Mouse (Mus musculus): Measurements from ENCODE around the gene 2610507B11Rik.

2610507B11Rik gene

DNA sequence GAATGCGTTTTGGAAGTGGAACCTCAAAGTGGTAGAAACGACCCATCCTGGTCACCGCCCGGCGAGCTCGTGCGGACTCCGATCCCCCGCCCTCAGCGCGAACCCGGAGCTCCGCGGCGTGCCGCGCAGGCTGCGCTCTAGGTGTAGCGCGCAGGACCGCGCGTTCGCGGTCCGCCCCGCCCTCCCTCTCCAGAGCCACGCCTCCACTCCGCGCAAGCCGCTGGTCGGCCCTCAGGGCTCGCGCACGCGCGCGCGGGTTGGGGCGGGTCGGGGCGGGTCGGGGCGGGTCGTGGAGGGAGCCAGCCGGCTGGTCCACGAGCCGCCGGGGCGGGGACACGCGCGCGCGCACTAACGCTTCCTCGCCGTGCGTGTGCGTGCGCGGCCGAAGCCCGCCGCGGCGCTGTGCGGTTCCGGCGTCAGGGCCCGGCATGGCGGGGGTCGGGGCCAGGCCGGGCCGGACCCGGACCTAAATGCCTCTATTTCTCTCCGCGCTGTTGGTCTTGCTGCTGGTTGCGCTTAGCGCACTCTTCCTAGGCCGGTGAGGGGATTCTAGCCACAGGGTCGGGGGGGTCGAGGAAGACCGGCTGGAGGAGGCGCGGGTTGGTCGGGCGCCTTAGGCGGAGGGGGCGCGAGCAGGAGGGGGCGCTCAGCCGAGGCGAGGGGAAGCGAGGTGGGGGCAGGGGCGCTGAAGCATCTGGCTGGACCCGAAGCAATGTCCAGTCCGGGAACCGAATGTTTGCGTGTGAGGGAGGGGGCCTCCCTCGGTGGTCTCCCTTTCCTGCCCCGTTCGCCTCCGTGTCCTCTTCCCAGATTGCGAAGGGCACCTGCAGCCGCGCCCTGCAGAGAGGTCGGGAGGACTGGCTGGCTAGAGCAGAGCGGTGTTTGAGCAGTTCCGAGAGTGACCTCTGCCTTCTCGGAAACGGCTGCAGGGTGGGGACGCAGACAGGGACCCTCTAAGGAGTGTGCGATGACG lies at the start of gene 2610507B11Rik:
2610507B11Rik (plus strand) TSS at position 373 of the 973 bp plus-strand sequence.
- 1% methylated on average over 111 of the region's 115 CpGs for WGBS

DNA sequence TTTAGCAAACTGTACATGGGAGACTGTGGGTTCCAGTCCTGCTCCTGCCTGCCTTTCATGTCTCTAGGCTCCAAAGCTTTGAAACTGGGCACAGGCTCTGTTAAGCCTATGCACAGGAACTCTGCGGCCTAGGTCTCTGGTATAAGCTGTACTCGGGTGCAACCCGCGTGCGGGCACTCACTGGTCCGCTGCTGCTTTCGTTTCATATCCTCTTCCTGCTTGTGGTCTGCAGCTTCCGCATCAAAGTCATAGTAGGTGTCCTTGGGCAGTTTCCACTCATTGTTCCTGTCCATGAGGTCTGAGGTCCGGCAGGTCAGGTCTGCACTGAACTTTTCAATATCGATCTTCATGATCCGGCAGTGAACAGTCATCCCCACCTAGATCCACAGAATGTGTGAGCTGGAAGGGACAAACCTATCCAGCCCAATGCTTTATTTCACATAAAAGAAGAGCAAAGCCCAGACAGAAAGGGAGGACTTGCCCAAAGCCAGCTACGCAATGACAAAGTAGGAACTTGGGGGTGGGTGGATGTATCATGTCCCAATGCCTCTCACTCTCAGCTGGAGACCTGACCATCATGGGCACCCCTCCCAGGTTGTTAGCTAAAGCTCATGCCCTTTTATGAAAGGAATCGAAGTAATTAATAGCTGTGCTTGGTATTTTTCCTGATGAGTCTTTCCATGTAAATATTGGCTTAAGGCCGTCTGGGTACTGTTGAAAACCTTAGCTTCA lies 48.3 kb upstream of the 2610507B11Rik start:
- 88% methylated on average over 14 of the region's 14 CpGs for WGBS

DNA sequence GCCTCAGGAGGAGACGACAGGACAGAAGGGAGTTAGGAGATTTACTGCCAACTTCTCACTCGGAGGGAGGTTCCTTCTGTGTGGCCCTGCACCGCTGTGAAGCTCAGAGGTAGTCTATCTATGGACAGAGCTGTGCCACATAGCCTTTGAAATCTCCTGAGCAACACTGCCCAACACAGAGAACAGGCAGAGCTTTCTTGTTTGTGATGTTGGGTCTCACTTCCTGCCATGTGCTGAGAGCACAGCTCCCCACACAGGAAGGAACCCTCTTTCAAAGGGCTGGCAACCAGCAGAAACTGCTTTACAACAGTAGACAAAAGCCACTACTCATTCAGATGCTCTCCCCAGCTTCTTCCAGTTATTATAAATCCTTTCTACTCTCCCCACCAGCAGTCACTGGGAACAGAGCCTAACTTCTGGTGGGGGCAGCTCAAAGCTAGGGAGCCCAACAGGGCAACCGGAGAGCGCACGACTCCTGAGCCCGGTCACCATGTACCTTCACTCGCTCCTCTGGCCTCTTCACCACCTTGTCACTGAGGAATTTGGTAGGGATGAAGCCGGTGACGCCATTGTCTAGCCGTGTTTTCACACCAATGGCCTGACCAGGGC lies 45.7 kb upstream of the 2610507B11Rik start:
- 50% methylated on average over 11 of the region's 11 CpGs for WGBS

DNA sequence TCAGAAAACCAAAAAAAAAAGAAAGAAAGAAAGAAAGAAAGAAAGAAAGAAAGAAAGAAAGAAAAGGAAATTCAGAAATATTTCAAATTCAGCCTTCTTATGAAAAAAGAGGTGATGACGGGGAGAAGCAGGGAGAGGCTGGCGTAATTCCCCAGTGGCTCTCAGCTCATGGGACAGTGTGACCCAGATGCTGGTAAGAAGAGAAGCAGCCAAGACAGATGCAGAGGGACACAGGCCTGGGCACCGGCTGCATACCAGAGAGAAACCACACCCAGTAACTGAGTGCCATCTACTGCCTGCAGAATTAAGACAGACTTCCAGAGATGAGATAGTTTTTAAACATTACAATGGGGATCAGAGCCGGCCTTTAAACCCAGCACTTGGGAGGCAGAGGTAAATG lies 38.0 kb upstream of the 2610507B11Rik start:
- WGBS, result 78% methylated on average over 4 of the region's 4 CpGs

DNA sequence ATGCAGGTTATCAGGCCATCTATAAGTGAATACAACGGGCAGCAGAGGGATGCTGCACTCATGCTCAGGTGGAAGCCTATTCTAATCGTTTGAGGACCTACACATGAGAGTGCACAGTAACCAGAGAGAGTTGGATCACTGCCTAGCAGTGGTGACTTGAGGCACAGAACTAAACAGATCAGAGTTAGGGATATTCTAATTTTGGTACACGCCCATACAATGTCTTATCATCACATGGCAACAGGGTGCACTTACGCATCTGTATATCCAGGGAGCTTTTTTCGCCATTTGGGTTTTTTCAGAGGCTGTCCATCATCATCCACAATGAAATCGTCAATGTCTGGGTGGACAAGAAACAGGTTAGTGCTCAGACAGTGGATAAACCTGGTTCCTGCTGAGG lies 30.0 kb upstream of the 2610507B11Rik start:
- WGBS, result 77% methylated on average over 6 of the region's 6 CpGs

DNA sequence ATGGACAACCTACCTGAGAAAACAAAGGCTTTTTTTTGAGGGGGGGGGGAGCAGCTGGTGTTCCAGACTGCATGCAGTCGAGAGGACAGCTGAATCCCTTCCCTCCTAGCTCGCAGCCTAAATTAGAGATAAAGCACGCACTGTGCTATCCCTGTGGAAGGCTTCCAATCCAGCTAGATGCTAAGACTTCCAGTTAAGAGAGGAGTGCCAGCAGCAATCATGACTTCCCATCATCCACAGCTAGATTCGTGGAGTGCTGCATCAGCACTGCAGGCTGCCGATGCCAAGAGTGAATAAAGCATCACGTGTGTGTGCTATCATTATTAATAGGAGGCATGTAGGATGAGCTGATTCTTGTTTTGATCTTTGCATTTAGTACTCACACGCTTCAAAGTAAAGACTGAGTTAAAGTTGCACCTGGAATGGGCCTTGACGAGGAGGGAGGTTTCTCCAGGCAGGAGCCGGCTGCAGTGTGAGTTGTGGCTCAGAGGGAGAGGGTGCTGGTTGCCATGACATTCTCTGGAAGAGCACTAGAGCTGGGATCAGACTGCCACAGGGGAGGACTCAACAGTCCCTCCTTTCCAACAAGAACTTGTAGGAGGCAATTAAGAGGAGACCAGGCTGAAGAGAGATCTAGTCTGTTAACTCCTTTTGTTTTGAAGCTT lies 21.2 kb upstream of the 2610507B11Rik start:
- 22% methylated on average over 9 of the region's 9 CpGs for WGBS

DNA sequence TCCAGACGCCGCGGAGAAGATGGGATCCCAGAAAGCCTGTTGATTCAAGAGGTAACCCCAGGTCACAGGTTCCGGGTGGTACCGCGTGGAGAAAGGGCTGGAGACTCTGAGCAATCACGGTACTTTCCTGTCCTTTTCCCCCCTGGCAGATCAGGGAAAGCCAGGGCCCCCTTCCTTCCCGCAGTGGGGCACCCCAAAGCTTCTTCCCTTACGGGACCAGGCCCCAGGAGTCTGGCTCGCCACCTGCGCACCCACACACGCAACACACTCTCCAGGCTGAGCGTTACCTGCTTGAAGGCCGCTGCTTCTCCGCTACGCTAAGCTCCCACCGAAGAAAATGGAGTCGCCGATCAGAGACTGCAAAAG lies 16.3 kb upstream of the 2610507B11Rik start:
- WGBS, result under 1% methylated on average over 19 of the region's 19 CpGs

DNA sequence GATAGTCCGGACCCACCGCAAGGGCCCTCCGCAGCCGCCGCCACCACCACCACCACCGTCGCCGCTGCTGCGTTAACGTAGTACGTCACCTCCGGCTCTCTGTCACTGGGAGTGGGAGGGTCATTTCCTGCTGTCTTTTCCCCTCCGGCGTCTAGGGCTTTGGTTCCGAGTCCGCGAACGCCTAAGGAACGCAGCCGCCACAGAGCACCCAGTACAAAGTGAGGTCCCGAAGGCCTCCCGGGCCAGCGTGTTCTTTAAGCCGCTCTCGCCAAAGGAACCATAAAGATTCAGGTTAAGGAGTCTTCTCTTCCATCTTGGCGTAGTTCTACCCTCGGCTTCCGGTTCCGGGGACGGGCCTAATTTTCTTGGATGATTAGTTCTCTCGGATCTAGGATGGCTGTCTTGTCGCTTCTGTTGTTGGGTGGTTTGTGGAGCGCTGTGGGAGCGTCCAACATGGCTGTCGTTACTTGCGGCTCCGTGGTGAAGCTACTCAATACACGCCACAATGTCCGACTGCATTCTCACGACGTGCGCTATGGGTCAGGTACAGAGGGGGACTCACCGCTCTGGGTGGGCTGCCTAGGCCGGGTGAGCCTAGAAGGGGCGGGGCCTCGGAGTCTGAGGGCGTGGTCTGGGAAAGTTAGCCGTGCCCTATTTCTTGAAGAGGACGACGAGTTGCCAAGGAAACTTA lies 15.8 kb upstream of the 2610507B11Rik start, which contains the start of the genes Sdf2 and Supt6:
Sdf2 (plus strand) TSS at position 120 of the 691 bp plus-strand sequence.
Supt6 (minus strand) TSS at position 361 of the 691 bp plus-strand sequence.
- WGBS, result under 1% methylated on average over 50 of the region's 50 CpGs

DNA sequence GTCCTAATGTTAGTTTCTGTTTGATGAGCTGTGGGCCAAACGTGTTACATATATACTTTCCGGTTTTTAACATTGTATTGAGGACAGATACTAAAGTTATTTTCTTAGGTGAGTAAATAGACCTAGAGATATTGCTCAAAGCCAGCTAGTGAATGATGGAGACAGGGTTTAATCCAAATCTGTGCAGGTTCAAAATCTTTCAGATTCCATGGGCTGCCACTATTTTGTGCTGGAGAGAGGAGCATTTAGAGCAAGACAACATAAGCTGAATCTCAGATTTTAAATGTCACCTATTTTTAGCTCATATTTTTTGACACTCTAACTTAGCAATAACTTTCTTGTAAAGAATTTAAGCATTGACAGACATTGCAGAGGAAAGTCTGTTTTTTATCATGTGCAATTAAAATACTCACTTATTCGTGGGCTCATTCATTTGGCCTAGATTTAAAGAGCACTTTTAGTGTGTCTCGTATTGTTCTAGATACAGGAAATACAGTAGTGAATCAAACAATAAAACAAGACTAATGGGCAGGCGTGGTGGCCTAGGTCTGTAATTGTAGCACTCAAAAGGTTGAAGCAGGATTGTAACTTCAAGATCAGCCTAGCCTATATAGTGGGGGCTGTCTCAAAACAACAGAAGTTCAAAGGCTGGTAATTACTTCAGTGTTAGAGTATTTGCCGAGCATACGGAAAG lies 15.1 kb upstream of the 2610507B11Rik start:
- 33% methylated on average over 7 of the region's 7 CpGs for WGBS

DNA sequence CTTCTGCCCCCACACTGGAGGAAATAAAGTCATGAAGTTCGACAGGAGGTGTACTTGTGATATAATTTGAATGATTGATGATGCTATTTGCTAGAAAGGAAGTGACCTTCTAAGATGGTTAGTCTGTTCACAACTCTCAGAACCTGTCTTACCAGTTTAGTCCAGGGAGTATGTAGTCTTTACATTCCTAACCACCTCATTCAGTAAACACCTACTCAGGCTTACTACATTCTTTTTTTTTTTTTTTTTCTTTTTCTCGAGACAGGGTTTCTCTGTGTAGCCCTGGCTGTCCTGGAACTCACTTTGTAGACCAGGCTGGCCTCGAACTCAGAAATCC lies 14.6 kb upstream of the 2610507B11Rik start:
- 73% methylated on average over 3 of the region's 3 CpGs for WGBS

DNA sequence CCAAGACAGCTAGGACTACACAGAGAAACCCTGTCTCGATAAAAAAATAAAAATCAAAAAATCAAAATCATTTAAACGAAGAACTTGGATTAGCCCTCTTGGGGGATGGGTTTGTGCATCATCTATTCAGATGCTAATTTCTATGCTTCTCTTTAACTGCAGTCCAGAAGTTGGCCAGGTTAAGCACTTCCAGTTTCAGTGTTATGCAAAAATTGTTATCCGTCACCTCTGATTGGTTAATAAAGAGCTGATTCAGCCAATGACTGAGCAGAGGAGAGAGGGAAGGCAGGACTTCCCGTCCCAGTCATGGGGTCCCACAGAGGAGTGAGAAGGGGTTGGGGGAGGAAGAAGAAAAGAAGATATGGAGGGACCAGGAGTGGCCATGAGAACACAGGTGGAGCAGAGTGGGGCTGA lies 13.8 kb upstream of the 2610507B11Rik start:
- 57% methylated on average over 4 of the region's 4 CpGs for WGBS

DNA sequence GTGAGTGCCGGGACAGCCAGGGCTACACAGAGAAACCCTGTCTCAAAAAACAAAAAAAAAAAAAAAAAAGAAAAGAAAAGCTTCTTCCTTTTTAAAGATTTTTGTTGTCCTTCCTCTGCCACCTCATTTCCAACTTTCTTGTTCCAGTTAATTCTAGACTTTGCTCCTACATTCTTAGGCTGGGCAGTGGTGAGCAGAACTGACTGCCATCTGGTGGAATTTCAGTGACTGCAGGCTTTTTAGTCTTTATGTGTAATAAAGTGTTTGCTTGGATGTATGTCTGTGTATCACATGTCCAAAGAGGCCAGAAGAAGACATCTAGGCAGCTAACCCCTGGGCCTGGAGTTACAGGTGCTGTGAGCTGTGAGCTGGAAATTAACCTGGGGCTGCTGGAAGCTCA lies 4.9 kb upstream of the 2610507B11Rik start:
- 100% methylated on average over 1 of the region's 1 CpGs for WGBS

DNA sequence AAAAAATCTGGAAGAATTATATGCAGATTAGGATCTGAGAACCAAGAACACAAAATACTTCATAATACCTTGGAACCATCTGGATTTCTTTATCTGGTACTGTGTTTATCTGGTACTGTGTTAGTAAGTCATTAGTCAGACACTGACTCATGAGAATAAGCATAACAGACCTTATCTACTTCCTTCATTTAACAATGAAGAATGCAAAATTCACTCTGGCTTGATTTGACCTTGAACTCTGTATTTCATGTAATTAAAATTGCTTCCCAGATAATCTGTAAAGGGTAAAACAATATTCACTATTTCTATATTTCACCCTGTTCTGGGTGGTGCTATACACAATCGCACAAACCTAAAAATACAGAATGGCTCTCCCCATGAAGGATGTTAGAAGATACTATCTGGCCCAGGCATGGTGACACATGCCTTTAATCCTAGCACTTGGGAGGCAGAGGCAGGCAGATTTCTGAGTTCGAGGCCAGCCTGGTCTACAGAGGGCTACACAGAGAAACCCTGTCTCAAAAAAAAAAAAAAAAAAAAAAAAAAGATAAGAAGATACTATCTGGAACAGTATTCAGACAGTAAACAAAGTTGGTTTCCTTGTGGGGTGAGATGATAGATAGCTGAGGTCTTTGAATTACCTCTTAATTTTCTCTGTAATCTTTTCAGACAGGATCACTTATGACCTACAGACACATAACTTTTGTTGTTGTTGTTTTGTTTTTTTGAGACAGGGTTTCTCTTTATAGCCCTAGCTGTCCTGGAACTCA lies 878 bp upstream of the 2610507B11Rik start:
- 86% methylated on average over 2 of the region's 2 CpGs for WGBS

DNA sequence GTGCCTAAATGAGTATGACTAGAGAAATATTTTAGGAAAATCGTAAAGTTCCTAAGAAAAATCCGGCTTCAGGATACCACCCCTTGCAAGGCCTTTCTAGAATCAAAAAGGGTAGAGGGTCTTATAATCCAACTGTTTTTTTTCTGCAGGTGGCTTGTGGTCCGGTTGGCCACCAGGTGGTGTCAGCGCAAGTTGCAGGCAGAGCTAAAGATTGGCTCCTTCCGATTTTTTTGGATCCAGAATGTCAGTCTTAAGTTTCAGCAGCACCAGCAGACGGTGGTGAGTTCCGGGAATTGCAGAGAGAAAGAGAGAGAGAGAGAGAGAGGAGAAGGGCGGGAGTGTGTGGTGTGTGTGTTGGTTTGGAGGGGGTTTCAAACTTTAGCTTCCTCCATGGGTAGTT lies 998 bp downstream of the 2610507B11Rik start:
- WGBS, result 3% methylated on average over 8 of the region's 8 CpGs

DNA sequence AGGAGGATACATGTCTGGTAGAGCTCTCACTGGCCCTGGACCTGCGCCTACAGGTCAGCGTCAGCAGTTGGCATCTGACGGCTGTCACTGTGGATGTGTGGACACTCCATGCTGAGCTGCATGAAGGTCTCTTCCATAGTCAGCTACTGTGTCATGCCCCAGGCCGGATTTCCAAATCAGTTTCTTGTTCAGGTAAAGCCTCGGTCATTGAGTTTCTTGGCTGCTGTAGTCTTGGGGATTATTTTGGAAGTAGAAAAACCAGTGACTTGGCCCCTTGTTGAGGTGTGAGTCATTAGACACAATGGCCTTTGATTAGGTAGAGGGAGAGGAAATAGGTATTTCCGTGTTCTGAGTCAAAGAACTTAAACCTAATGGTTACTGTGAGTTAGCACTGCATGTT lies 4.0 kb downstream of the 2610507B11Rik start:
- 90% methylated on average over 6 of the region's 6 CpGs for WGBS

DNA sequence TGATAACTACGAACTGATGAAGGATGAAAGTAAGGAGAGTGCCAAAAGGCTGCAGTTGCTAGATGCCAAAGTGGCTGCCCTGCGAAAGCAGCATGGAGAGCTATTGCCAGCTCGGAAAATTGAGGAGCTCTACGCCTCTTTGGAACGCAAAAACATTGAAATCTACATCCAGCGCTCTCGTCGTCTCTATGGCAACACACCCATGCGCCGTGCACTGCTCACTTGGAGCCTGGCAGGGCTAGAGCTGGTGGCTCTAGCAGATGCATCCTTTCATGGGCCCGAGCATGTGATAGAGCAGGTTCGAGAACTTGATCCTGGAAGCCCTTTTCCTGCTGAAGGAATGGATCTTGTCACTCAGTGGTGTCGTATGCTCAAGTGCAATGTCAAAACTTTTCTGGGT lies 10.4 kb downstream of the 2610507B11Rik start:
- WGBS, result 36% methylated on average over 13 of the region's 13 CpGs

DNA sequence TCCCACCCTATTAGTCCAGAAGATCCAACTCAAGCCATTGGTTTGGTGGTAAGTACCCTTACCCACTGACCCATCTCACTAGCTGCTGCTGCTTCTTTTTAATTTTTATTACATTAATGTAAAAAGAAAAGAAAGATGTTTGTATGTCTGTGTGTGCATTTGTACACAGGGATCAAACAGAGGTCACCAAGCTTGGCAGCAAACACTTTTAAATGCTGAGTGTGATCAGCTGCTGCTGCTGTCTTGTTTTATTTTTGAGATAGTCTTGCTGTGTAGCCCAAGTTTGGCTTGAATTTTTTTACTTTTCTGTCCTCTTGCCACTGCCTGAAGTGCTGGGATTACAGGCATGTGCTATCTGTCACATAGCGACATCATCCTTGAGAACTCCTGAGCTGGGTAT lies 14.0 kb downstream of the 2610507B11Rik start:
- 98% methylated on average over 1 of the region's 1 CpGs for WGBS

DNA sequence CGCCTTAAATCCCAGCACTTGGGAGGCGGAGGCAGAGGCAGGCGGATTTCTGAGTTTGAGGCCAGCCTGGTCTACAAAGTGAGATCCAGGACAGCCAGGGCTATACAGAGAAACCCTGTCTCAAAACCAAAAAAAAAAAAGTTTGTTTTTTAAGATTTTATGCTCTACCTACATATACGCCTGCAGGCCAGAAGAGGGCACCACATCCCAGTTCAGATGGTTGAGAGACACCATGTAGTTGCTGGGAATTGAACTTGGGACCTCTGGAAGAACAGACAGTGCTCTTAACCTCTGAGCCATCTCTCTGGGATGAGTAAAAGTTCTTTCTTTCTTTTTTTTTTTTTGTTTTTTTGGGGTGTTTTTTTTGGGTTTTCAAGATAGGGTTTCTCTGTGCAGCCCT lies 14.6 kb downstream of the 2610507B11Rik start:
- 95% methylated on average over 4 of the region's 4 CpGs for WGBS

DNA sequence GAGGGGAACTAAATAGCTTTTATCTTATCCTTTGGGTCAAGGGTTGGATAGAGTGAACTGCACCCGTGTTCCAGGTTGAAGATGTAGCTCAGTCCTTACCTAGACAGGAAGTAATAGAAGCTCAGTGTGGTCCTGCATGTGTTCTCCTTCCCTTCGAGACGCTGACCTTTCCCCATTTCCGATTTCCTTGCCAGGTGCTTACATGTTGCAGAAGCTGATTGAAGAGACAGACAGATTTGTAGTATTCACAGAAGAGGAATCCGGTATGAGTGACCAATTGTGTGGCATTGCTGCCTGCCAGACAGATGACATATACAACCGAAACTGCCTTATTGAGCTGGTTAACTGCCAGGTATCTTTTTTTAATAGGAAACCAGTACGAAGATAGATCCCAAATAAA lies 17.3 kb downstream of the 2610507B11Rik start:
- 77% methylated on average over 7 of the region's 7 CpGs for WGBS

DNA sequence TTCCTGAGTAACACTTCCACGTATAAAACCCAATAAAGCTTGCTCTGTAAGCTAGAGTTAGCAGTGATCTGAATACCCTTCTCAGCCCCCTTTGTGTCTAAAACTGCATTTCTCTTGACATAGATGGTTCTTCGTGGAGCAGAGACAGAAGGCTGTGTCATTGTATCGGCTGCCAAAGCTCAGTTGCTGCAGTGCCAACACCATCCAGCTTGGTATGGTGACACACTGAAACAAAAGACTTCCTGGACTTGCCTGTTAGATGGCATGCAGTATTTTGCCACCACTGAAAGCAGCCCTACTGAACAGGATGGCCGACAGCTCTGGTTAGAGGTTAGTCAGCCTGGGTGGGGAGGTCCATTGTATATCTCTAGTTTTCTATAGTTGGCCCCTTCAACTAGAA lies 18.0 kb downstream of the 2610507B11Rik start:
- WGBS, result 47% methylated on average over 4 of the region's 4 CpGs
